In genomic region chr6:31590754-31591153, GRCm38 (mm10) we compare ENCODE assay signal across 26 mouse cellular contexts. TPM values are rescaled to one million over a fixed set of nuclear protein-coding genes. Genes with fewer than 3 reads are reported as not detected.
A peak's percentile ranks its signal among the peaks of the same experiment; 100 is the strongest.
DNase-seq lines count a peak whose midpoint lies in the region; ATAC-seq lines count a peak whose summit lies in the region.
"Had no signal": no experiment of that assay in that cellular context is flagged by ENCODE, and none has a peak within 500 bp of the region (broad histone marks: within the 10 kb centered on the region; RNA-seq: fewer than 3 reads in every experiment).

No protein-coding gene starts in this region.

- no peak for DNase-seq in heart, embryonic 10.5 days (ENCODE audit: low spot score)
- DNase-seq in liver: peak; percentile 69
- no peak for DNase-seq in kidney, adult 18-20 months
- no peak for DNase-seq in layer of hippocampus, adult 9-10 months (ENCODE audit: low spot score)
- DNase-seq in testis, postnatal 10 days (ENCODE audit: low spot score): no peak
- DNase-seq in forebrain, embryonic 11.5 days (ENCODE audit: low spot score): no peak
- DNase-seq: adrenal gland, postnatal 14 days; cerebellum, adult 18-20 months; cerebellum, postnatal 14 days; gastrocnemius, postnatal 25 days; heart, adult 18-20 months; kidney, adult 2 months; kidney, postnatal 4 days; layer of hippocampus, adult 9-11 months; lung, adult 18-20 months; midbrain, embryonic 14.5 days; retina, postnatal 1 day; right cerebral cortex, postnatal 14 days; thymus, postnatal 14 days had no signal

- H3K4me1 ChIP-seq in heart, embryonic 10.5 days: peaks cover 65% of the 10 kb centered on the region
- H3K4me1 ChIP-seq in heart, embryonic 12.5 days (replicated peaks): peaks cover 43% of the 10 kb centered on the region
- H3K4me1 ChIP-seq in liver, embryonic 15.5 days (replicated peaks): peaks cover 80% of the 10 kb centered on the region
- H3K4me1 ChIP-seq in forebrain, embryonic 11.5 days (replicated peaks; ENCODE audit: control insufficient read depth, insufficient read depth, low read length): 0 out of 2 replicates have a peak, but pooled peaks cover 2% of the 10 kb centered on the region
- H3K4me1 ChIP-seq: hindbrain, embryonic 13.5 days; limb, embryonic 12.5 days had no signal

- no peak for ATAC-seq in heart, embryonic 12.5 days (ENCODE audit: insufficient number of reproducible peaks, low FRiP score)
- ATAC-seq in liver, embryonic 15.5 days (ENCODE audit: insufficient read depth): no peak
- ATAC-seq in forebrain, embryonic 11.5 days (replicated peaks; ENCODE audit: low FRiP score): no peak
- ATAC-seq: forebrain, embryonic 14.5 days; lung, postnatal 0 days had no signal

- 32% methylated on average over 2 of the region's 2 CpGs for WGBS in heart, embryonic 10.5 days
- 38% methylated on average over 2 of the region's 2 CpGs for WGBS in heart, embryonic 12.5 days
- WGBS in liver, embryonic 15.5 days (ENCODE audit: insufficient replicate concordance): 26% methylated on average over 2 of the region's 2 CpGs
- 90% methylated on average over 2 of the region's 2 CpGs for WGBS in forebrain, embryonic 11.5 days

- no peak overlapping the region for H3K4me2 ChIP-seq in heart, embryonic 12.5 days
- H3K4me2 ChIP-seq in liver, embryonic 15.5 days: peak overlapping the region; percentile 14; the same call in 1 of the 2 replicates
- H3K4me2 ChIP-seq in forebrain, embryonic 11.5 days (ENCODE audit: low read depth, low read length, severe bottlenecking): no peak overlapping the region
- H3K4me2 ChIP-seq: heart, embryonic 15.5 days; hindbrain, embryonic 13.5 days; limb, embryonic 12.5 days had no signal

- no peaks in the 10 kb centered on the region for H3K36me3 ChIP-seq in heart, embryonic 10.5 days
- H3K36me3 ChIP-seq in heart, embryonic 12.5 days: no peaks in the 10 kb centered on the region
- no peaks in the 10 kb centered on the region for H3K36me3 ChIP-seq in liver, embryonic 15.5 days (replicated peaks)
- H3K36me3 ChIP-seq in forebrain, embryonic 11.5 days (ENCODE audit: control insufficient read depth, insufficient read depth, low read length): no peaks in the 10 kb centered on the region
- H3K36me3 ChIP-seq: heart, embryonic 15.5 days; hindbrain, embryonic 13.5 days; limb, embryonic 12.5 days had no signal

- no peaks in the 10 kb centered on the region for H3K9me3 ChIP-seq in heart, embryonic 10.5 days
- H3K9me3 ChIP-seq in heart, embryonic 12.5 days (replicated peaks): no peaks in the 10 kb centered on the region
- H3K9me3 ChIP-seq in liver, embryonic 15.5 days (replicated peaks): no peaks in the 10 kb centered on the region
- H3K9me3 ChIP-seq in forebrain, embryonic 11.5 days (ENCODE audit: control insufficient read depth, low read length): no peaks in the 10 kb centered on the region
- H3K9me3 ChIP-seq: heart, embryonic 15.5 days; hindbrain, embryonic 13.5 days; limb, embryonic 12.5 days had no signal

- peak overlapping the region; percentile 43 for H3K27ac ChIP-seq in heart, embryonic 10.5 days
- H3K27ac ChIP-seq in heart, embryonic 12.5 days (ENCODE audit: poor library complexity, severe bottlenecking): no peak overlapping the region
- H3K27ac ChIP-seq in liver, embryonic 15.5 days (replicated peaks): peak overlapping the region; percentile 84
- H3K27ac ChIP-seq in forebrain, embryonic 11.5 days (ENCODE audit: low read depth, low read length): no peak overlapping the region
- H3K27ac ChIP-seq: heart, embryonic 15.5 days; hindbrain, embryonic 13.5 days; limb, embryonic 12.5 days had no signal

- no peak overlapping the region for H3K4me3 ChIP-seq in heart, embryonic 10.5 days
- no peak overlapping the region for H3K4me3 ChIP-seq in heart, embryonic 12.5 days
- H3K4me3 ChIP-seq in liver, embryonic 15.5 days (replicated peaks): no peak overlapping the region
- no peak overlapping the region for H3K4me3 ChIP-seq in forebrain, embryonic 11.5 days (ENCODE audit: low read depth, low read length)
- H3K4me3 ChIP-seq: heart, embryonic 15.5 days; hindbrain, embryonic 13.5 days; limb, embryonic 12.5 days had no signal

- H3K27me3 ChIP-seq in heart, embryonic 10.5 days (ENCODE audit: insufficient read depth, poor library complexity, severe bottlenecking): no peaks in the 10 kb centered on the region
- no peaks in the 10 kb centered on the region for H3K27me3 ChIP-seq in heart, embryonic 12.5 days (replicated peaks)
- no peaks in the 10 kb centered on the region for H3K27me3 ChIP-seq in liver, embryonic 15.5 days
- no peaks in the 10 kb centered on the region for H3K27me3 ChIP-seq in forebrain, embryonic 11.5 days (ENCODE audit: control insufficient read depth, insufficient read depth, low read length)
- H3K27me3 ChIP-seq: heart, embryonic 15.5 days; hindbrain, embryonic 13.5 days; limb, embryonic 12.5 days had no signal

- no peak overlapping the region for H3K9ac ChIP-seq in heart, embryonic 12.5 days
- no peak overlapping the region for H3K9ac ChIP-seq in liver, embryonic 15.5 days
- H3K9ac ChIP-seq in forebrain, embryonic 11.5 days (ENCODE audit: low read length): no peak overlapping the region
- H3K9ac ChIP-seq: heart, embryonic 15.5 days; hindbrain, embryonic 13.5 days; limb, embryonic 12.5 days had no signal

RNA-seq across cellular contexts. Expression of gene Podxl, which starts 27.0 kb away (rescaled TPM):
- polyA plus RNA-seq in heart, embryonic 10.5 days (2016; fragmentation: Nextera tagmentation; extraction: Ambion mirVana): 47.6 and 62.0 TPM in 2 replicates
- 27.9 and 29.2 TPM in 2 replicates for polyA plus RNA-seq in heart, embryonic 12.5 days (2016; fragmentation: Nextera tagmentation; extraction: Ambion mirVana)
- polyA plus RNA-seq in liver, embryonic 15.5 days (2015; fragmentation: Nextera tagmentation; extraction: Ambion mirVana): 5.1 and 5.8 TPM in 2 replicates
- 11.7 and 13.7 TPM in 2 replicates for polyA plus RNA-seq in forebrain, embryonic 11.5 days (2014; fragmentation: Nextera tagmentation; extraction: Ambion mirVana)

Comparison
In these comparisons a context has a peak if more than half of its experiments do, and no peak if none do; other contexts are left out.
1. H3K27ac ChIP-seq: peak in heart, embryonic 10.5 days (single experiment) and liver, embryonic 15.5 days (single experiment); none in heart, embryonic 12.5 days (single experiment) and forebrain, embryonic 11.5 days (single experiment).